Mouse (Mus musculus): ENCODE measurements around the gene Hsd17b1.

GRCm38 (mm10) chr11:101034614-101035327 is 43.4 kb upstream of the Hsd17b1 start:
- TF ChIP-seq CTCF (IDR thresholded peaks at IDR 0.05; ENCODE audit: insufficient read depth, low read depth, low read length): no peak
- no peak for TF ChIP-seq POLR2A (IDR thresholded peaks at IDR 0.05; ENCODE audit: insufficient read depth, low read depth, low read length)
